Mouse (Mus musculus): ENCODE measurements around the gene Grik2.

DNA sequence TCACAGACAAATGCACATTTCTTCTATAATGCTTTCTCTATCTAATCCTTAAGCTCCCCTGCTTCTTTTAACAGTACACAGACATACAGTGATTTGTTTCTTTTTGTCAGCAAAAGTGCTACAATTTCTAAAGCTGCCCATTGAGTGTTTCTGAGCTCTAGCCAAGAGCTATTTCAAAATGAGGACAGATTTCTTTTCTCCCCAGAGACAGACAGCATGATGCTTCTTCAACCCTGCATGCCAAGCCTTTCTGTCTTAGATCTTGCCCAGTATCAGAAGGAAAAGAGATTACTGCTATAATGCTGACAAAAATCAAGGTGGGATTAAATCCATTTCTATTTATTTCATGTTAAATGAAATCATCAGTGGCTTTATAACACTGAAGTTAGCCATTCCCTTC, 18.7 kb upstream of the Grik2 start:
- TF ChIP-seq CTCF (IDR thresholded peaks at IDR 0.05; ENCODE audit: borderline replicate concordance, extremely low read depth, insufficient read depth, insufficient read length): no peak
- no peak for TF ChIP-seq POLR2A (IDR thresholded peaks at IDR 0.05; ENCODE audit: borderline replicate concordance, extremely low read depth, insufficient read depth, insufficient read length, poor library complexity, severe bottlenecking)

Data from brain, embryonic 14.5 days (tissue).